ENCODE assay signal across 33 mouse cellular contexts in the genomic region with DNA sequence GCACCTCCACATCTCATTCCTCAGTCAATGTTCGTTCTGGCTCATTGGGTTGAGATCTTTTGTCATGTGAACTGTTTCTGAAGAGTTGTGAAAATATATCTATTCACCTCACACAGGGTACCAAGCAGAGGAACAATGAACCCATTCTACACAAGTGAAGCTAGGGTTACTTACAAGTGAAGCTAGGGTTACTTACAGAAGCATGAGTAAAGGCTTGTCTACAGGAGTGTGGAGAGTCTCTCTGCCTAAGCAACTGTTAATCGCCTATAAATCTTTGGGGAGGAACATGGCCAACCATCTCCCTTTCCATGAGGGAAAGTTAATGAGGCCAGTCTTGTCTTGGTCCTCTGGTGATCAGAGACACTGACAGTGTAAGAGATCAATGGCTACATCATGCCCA.
"Had no signal": no experiment of that assay in that cellular context is flagged by ENCODE, and none has a peak within 500 bp of the region (broad histone marks: within the 10 kb centered on the region; RNA-seq: fewer than 3 reads in every experiment).

No protein-coding gene starts in this region.

- H3K4me1 ChIP-seq: limb, embryonic 10.5 days; limb, embryonic 12.5 days; limb, embryonic 13.5 days; limb, embryonic 15.5 days; liver, embryonic 12.5 days; liver, embryonic 13.5 days; liver, embryonic 15.5 days; lung, embryonic 15.5 days; megakaryocyte, embryonic 14.5 days; midbrain, embryonic 10.5 days; midbrain, embryonic 12.5 days; midbrain, embryonic 13.5 days; midbrain, embryonic 15.5 days; neural tube, embryonic 12.5 days; neural tube, embryonic 13.5 days had no signal

- DNase-seq: left cerebral cortex, postnatal 4 days; liver; liver, embryonic 13.5 days; liver, postnatal 0 days; lung, adult 18-20 months; lung, adult 2 months; lung, embryonic 14.5 days; lung, postnatal 10 days; lung, postnatal 14 days; lung, postnatal 36 days; lung, postnatal 4 days; midbrain, embryonic 14.5 days had no signal

- H3K4me2 ChIP-seq: limb, embryonic 12.5 days; limb, embryonic 13.5 days; limb, embryonic 15.5 days; liver, embryonic 11.5 days; liver, embryonic 12.5 days; liver, embryonic 13.5 days; liver, embryonic 15.5 days; lung, embryonic 14.5 days; lung, embryonic 15.5 days; midbrain, embryonic 11.5 days; midbrain, embryonic 12.5 days; midbrain, embryonic 13.5 days; midbrain, embryonic 15.5 days; neural tube, embryonic 12.5 days; neural tube, embryonic 13.5 days had no signal

- H3K27ac ChIP-seq: limb, embryonic 10.5 days; limb, embryonic 12.5 days; limb, embryonic 13.5 days; limb, embryonic 15.5 days; liver, embryonic 12.5 days; liver, embryonic 13.5 days; liver, embryonic 14.5 days; liver, embryonic 15.5 days; lung, embryonic 15.5 days; macrophage; midbrain, embryonic 10.5 days; midbrain, embryonic 12.5 days; midbrain, embryonic 13.5 days; midbrain, embryonic 15.5 days; neural tube, embryonic 12.5 days; neural tube, embryonic 13.5 days had no signal

- H3K4me3 ChIP-seq: limb, embryonic 10.5 days; limb, embryonic 12.5 days; limb, embryonic 13.5 days; limb, embryonic 15.5 days; liver, embryonic 12.5 days; liver, embryonic 13.5 days; liver, embryonic 15.5 days; lung, embryonic 15.5 days; megakaryocyte, embryonic 14.5 days; midbrain, embryonic 10.5 days; midbrain, embryonic 12.5 days; midbrain, embryonic 13.5 days; midbrain, embryonic 15.5 days; myocyte; neural tube, embryonic 12.5 days; neural tube, embryonic 13.5 days had no signal

- H3K27me3 ChIP-seq: limb, embryonic 12.5 days; limb, embryonic 13.5 days; limb, embryonic 15.5 days; liver, embryonic 12.5 days; liver, embryonic 13.5 days; liver, embryonic 15.5 days; lung, embryonic 15.5 days; megakaryocyte, embryonic 14.5 days; midbrain, embryonic 12.5 days; midbrain, embryonic 13.5 days; midbrain, embryonic 15.5 days; neural tube, embryonic 12.5 days; neural tube, embryonic 13.5 days had no signal

- ATAC-seq: liver, embryonic 12.5 days; liver, postnatal 0 days; lung, postnatal 0 days; midbrain, embryonic 13.5 days; midbrain, embryonic 15.5 days; midbrain, embryonic 16.5 days had no signal

- H3K9ac ChIP-seq: limb, embryonic 12.5 days; limb, embryonic 13.5 days; limb, embryonic 15.5 days; liver, embryonic 12.5 days; liver, embryonic 13.5 days; liver, embryonic 14.5 days; liver, embryonic 15.5 days; liver, postnatal 0 days; lung, embryonic 14.5 days; lung, embryonic 15.5 days; midbrain, embryonic 12.5 days; midbrain, embryonic 13.5 days; midbrain, embryonic 15.5 days; neural tube, embryonic 12.5 days; neural tube, embryonic 13.5 days had no signal

- H3K9me3 ChIP-seq: limb, embryonic 10.5 days; limb, embryonic 12.5 days; limb, embryonic 13.5 days; limb, embryonic 15.5 days; liver, embryonic 12.5 days; liver, embryonic 13.5 days; liver, embryonic 15.5 days; lung, embryonic 15.5 days; megakaryocyte, embryonic 14.5 days; midbrain, embryonic 10.5 days; midbrain, embryonic 12.5 days; midbrain, embryonic 13.5 days; midbrain, embryonic 15.5 days; neural tube, embryonic 12.5 days; neural tube, embryonic 13.5 days had no signal

- H3K36me3 ChIP-seq: limb, embryonic 10.5 days; limb, embryonic 12.5 days; limb, embryonic 13.5 days; limb, embryonic 15.5 days; liver, embryonic 12.5 days; liver, embryonic 13.5 days; liver, embryonic 15.5 days; lung, embryonic 15.5 days; midbrain, embryonic 10.5 days; midbrain, embryonic 12.5 days; midbrain, embryonic 13.5 days; midbrain, embryonic 15.5 days; neural tube, embryonic 12.5 days; neural tube, embryonic 13.5 days had no signal
